Mouse (Mus musculus) embryonic fibroblast, embryonic 13.5 days (primary cell): ENCODE results near the gene Tfap2e.

ENCODE experiments used
- CTCF ChIP-seq: IDR thresholded peaks from 2 replicates; pipeline ENCODE4 v1.5.1; 2011; ENCODE audit warnings: mild to moderate bottlenecking, control low read depth, low read length, moderate library complexity, borderline replicate concordance; ENCODE audit not compliant: insufficient read depth
- POLR2A ChIP-seq: IDR thresholded peaks from 2 replicates; pipeline ENCODE4 v1.6.1; 2011; ENCODE audit warnings: low read depth, mild to moderate bottlenecking, control low read depth, low read length, moderate library complexity

- TF ChIP-seq CTCF (no peak), POLR2A (no peak)
Measured at GRCm38 (mm10) chr4:126732531-126733380, 3.3 kb downstream of the Tfap2e start.
